Mouse (Mus musculus): ENCODE measurements around the gene Tmem143.
"Not testable (repeated sequence)": the region's sequence is repeated elsewhere in the genome, so short reads cannot be mapped to it uniquely, and the experiment has no call there.

Tmem143 gene

DNA sequence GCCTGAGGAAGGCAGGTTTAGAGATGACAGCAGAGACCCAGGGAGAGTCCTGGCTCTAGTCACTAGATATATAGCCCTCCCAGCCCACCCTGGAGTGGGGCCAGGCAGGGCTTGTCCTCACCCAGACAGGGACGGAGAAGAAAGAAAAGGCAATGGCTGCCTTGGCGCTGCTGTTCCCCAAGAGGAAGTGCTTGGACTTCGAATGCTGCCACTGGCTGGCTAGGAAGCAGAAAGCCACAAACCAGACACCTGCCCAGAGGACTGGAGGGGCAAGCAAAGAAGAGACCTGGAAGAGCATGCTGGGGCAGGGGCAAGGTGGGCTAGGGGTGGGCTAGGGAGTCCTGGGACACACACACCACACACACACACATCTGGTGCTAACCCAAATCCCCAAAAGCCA is 9.5 kb upstream of the Tmem143 start:
- no peak for DNase-seq (ENCODE audit: low spot score in 2 of 2)

DNA sequence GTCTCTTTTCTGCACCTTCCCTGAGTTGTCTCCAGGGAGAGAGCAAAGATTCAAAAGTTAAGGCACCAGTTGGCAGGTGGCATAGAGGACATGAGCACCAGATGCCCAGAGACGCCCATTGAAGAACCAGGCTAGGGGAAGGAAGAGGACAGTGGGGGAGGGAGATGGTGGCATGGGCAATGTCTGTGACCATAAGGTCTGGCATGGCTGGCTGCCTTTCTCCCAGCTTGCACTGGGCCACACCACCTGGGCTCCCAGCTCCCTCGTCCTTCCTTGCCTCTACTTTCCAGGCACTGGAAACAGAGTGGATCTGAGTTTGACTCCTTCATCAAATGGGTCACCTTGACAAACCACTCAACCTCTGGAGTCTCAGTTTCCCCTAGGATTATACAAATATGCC is 4.1 kb upstream of the Tmem143 start:
- no peak for DNase-seq (ENCODE audit: low spot score in 2 of 2)

DNA sequence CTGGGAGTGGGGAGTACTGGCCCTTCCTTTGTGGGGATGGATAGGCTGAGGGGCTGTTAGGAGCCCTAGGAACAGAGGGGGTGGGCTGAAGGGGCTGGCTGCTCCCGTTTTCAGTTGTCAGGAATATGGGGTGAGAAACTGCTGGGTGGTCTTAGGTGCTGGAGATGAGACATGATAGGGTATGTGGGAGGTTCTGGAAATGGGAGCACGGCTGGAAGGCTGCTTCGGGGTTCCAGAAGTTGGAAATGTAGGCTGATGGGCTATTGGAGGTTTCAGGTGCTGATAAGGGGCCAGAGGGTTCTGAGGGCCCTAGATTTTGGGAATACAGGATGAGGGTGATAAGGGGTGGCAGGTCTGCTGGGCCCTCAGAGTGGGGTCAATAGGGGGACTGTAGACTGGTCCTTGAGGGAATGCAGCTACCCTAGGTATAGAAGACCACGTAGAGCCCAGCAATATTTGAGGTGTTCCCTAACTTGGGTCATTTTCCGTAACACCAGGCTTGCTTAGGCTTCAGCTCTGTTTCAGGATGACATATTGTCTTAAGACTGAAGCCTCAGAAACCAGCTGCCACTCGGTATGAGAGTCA is 717 bp upstream of the Tmem143 start:
- no peak for DNase-seq (ENCODE audit: low spot score in 2 of 2)

DNA sequence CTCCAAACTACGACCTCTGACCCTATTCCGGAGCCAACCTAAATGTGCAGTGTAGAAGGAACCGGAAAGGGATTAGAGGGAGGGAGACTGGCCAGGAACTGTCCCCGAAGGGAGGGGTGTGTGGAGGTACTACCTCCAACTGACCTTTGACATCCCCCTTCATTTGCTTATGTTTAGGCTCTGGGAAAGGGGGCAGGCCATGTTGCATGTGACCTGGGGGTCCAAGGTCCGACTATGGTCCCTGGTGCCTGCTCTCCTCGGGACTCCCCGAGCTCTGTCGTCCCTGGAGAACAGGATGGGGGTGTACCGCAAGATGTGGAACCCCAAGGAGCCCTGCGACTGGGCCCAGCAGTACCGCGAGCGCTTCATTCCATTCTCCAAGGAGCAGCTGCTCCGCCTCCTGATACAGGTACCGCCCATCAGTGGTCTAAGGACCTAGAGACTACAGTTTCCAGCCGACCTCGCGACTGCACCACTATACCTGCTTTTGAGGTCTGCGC is 567 bp downstream of the Tmem143 start:
- DNase-seq (ENCODE audit: low spot score in 2 of 2) = no peak

DNA sequence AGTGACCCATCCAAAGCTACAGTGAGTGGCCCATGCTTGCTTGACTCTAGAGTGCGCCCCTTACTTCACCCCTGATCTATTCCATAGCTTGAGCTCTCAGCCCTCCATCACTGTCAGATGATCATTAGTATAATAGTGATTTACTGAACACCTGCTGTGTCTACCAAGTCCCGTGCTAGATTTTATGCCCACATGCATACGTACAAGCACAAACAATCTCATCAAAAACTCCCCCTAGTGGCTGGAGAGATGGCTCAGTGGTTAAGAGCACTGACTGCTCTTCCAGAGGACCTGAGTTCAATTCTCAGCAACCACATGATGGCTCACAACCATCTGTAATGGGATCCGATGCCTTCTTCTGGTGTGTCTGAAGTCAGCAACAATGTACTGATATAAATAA is 1.4 kb downstream of the Tmem143 start:
- DNase-seq (ENCODE audit: low spot score in 2 of 2) = not testable (repeated sequence)

DNA sequence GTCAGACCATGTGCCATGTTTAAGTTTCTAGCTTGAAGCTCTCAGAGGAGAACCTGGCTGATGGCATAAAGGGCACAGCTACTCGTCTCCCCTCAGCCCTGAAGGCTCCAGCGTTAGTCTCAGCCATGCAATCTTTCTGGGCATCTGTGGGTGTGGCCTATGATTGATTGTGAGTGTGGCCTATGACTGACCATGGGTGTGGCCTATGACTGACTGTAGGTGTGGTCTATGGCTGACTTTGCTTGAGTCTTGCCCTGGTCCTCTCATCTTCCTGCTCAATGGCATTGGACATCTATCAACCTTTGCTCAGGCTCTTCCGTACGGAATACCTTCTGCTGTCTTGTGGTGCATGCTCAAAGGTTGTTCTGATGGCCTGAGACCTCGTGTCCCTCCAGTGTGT is 4.8 kb downstream of the Tmem143 start:
- DNase-seq (ENCODE audit: low spot score in 2 of 2) = no peak

DNA sequence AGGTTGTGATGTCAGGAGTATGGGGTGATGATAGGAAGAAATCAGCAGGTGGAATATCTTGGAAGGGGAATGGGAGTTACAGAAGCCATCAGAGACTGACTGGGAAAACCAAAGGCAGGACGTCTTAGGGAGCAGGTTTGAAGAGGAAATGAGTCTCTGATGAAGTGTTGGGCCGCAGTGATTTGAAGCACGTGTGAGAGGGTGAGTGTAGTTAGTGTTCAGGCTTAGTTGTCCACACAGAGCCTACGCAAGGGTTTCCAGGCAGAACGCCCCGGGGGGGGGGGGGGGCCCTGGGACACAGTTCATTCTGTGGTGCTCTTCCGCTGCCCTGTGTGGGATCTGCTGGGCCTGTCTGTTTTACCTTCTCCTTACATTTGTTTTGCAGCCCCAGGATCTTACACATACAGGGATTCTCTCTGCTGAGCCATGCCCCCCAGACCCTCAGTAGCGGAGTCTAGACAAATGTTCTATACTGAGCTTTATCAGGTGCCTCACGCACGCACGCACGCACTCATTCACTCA is 5.8 kb downstream of the Tmem143 start:
- no peak for DNase-seq (ENCODE audit: low spot score in 2 of 2)

DNA sequence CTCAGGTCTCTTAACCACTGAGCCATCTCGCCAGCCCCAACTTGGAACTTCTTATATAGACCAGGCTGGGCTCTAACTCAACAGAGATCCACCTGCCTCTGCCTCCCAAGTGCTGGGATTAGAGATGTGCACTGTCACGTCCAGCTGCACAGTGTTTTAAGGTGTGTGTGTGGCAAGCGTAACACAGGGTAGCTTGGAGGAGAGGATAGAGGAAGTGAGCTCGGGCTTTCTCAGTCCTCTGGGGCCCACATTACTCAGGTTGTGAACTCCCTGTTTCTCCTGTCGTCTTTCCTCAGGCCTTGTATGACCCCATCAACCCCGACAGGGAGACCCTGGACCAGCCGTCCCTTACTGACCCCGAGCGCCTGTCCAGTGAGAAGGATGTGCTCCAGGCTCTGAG is 9.9 kb downstream of the Tmem143 start:
- DNase-seq (ENCODE audit: low spot score in 2 of 2) = no peak

DNA sequence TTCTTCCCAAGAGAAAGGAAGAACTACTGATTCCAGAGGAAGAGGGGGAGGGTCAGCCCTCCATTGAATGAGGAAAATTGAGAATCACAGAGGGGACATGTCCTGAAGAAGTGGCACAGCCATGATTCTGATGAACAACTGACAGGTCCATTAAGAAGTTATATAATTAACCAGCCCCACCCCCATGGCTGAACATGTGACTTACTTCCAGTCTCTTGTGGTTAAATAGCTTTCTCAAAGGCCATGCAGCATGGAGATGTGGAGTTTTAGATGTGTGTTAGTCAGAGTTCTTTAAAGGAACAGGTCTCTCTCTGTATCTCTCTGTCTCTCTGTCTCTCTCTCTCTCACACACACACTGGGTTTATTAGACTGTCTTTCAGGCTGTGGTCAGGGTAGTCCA is 11.6 kb downstream of the Tmem143 start:
- no peak for DNase-seq (ENCODE audit: low spot score in 2 of 2)

DNA sequence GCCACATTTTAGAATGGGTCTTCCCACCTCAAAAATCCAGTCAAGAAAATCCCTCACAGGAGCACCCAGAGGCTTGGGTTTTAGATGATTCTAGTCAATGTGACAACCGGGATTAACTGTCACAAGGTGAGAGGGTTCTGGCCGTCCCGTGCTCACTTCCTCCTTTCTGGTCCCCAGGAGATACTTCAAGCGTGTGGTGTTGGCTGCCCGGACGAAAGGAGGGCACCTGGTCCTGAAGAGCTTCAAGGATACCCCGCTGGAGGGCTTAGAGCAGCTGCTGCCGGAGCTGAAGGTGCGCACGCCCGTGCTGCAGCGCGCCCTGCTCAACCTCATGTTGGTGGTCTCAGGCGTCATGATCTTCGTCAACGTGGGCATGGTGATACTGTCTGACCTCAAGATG is 12.4 kb downstream of the Tmem143 start:
- DNase-seq (ENCODE audit: low spot score in 2 of 2) = no peak

DNA sequence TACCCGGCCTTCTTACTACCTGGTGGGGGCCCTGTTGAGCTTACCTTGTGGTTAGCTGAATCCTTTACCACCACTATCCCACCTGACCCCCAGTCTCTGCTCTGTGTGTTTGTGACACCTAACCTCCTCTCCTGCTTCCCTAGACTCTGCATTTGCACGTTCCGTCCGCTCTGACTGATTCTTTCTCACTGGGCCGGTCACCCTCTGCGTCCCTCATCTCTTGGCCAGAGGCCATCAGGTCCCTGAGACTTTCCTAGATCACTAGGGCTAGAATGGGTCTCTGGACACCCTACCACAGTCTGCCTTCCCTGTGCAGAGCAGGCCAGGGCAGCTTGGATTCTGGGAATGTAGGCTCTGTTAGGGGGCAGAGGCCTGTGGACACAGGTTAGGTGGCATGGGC is 17.3 kb downstream of the Tmem143 start:
- DNase-seq (ENCODE audit: low spot score in 2 of 2) = no peak

DNA sequence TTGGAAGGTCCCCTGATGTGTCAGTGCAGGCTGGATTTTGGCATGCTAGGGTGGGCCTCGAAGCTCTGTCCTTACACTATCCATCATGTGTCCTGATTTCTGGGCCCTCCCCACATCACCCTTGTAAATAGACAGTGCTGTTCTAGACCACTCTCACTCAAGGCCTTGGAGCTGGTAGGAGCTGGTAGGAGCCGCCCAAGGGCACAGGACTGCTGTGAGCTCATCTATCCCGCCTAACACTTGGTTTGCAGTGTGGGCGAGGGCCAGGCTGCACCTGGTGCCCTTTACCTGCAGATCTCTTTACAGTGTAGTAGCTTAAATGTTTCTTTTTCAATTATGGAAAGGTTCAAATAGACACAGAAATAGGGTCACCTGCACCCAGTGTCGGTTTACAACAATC is 18.3 kb downstream of the Tmem143 start:
- DNase-seq (ENCODE audit: low spot score in 2 of 2) = no peak

DNA sequence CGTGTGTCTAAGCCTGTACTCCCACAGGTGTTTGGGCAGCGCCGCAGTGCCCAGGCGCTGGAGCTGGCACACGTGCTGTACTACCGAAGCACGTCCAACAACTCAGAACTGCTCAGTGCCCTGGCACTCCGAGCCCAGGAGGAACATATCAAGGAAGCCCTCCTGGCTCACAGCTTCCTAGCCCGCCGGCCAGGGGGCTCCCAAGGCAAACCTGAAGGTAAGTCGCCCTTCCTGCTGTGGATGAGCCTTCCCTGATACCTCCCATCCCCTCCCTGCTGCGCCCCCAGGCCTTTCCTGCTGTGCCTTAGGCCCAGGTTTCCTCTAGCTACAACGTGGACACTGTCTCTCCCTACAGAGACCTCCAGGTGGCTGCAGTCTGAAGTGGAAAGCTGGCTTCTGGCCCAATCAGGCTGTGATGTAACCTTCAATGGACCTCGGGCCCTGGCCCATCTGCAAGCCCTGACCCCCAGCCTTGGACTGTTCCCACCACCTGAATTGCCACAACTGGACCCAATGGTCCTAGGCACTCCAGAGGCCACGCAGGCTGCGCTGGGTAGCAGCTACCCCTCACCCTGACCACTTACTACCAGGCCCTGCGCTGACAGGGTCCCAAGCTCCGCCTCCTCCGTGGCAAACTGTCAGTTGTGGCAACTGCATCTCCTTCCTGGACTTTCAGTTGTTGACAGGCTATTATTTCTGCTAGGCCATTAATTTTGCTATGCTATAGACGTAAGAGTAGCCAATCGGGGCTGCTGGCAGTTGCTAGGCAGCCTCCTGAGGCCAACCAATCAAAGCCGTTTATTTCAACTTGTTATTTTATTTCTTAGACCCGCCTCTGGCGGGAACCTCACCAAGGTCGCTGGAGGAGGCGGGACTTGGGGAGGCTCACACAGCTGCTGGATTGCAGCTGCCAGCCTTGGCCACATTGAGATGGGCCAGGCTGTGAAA is 19.6 kb downstream of the Tmem143 start:
- peak in 1 of 2 experiments; percentile 54 for DNase-seq (ENCODE audit: low spot score in 2 of 2)

DNA sequence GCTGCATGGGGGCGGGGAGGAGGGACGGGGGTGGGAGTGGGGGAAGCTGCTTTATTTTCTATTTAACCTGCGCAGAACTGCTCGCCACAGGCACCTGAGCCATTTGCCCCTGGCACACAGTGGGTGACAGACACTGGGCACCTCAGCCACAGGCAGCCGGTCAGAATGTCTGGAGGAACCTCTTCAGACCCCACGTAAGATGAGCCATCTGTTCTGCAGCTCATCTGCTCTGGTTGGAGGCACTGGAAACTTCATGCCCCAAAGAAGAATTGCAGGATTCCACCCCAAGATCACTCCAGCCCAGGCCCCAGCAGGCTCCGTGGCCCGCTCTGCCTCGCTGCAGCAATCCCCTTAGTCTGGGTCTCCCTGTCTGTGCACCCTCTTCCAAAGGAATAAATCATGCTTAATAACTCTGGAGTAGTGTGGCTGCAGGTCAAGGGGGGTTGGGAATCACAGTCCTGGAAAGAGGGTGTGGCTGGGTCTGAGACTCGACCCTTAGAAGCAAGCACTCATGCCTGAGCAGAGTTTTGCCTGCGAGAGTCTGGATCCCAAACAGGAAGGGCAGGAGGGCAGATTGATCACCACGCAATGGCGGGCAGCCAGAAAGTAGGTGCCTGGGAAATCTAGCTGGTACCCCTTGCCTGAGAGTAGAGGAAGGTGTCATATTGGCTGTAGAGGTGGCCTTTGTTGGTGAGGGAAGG is 20.4 kb downstream of the Tmem143 start:
- no peak for DNase-seq (ENCODE audit: low spot score in 2 of 2)

DNA sequence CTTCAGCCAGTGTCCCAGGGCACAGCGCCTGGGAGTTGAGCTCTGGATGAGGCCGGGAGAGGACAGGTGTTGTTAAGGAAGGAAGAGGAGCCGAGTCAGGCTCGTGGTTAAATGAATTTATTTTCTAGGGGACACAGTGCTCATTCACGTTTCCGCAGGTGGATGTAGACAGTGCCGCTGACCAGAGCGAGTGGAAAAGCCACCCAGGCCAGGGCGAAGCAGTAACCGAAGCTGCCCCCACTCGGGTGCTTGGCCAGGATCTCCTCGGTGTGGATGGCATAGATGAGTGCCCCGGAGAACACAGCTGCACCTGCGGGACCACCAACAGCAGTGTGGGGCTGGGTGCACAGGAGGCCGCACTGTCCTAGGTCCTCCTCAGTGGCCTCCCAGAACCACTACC is 21.2 kb downstream of the Tmem143 start:
- no peak for DNase-seq (ENCODE audit: low spot score in 2 of 2)

DNA sequence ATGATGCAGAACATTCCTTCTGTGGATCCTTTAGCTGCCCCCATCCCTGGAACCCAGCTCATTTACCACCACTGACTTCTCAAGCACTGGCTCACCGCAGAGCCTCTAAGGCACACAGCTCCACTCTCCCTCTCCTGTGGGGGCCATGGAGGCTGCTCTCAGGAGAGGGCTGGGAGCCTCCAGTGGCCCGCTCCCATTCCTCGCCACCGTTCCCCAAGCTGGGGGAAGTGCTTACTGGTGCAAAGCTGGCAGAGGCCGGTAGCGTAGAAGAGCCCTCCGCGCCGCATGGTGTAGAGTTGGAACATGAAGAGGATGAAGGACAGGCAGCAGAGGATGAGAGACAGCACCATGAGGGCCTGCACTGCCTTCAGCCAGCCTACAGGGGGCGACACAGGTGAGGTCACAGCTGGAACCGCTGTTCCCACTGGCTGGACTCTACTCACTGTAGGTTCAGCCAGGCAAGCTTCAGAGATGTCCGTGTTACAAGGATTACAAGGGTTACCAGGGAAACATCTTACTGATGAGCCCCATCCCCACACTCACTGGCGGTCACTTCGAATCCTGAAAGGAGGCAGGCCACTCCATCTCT is 22.4 kb downstream of the Tmem143 start:
- no peak for DNase-seq (ENCODE audit: low spot score in 2 of 2)

DNA sequence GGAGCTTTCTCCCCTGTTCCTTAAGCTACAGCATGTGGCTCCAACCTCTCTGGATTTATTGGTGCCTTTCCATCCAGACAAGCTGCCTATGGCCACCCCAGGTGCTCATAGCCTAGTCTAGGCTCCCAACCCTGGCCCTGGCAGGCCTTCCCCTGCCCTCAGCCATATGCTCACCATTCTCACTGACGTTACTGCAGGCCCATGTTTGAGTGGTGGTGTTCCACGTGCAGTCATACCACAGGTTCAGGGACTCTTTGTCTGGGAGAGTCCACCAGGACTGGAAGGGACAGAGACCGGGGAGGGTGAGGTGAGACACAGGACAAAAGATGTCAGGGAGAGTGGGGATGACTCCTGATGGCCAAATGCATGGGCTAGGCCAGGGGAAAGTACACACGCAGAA is 23.0 kb downstream of the Tmem143 start:
- no peak for DNase-seq (ENCODE audit: low spot score in 2 of 2)

DNA sequence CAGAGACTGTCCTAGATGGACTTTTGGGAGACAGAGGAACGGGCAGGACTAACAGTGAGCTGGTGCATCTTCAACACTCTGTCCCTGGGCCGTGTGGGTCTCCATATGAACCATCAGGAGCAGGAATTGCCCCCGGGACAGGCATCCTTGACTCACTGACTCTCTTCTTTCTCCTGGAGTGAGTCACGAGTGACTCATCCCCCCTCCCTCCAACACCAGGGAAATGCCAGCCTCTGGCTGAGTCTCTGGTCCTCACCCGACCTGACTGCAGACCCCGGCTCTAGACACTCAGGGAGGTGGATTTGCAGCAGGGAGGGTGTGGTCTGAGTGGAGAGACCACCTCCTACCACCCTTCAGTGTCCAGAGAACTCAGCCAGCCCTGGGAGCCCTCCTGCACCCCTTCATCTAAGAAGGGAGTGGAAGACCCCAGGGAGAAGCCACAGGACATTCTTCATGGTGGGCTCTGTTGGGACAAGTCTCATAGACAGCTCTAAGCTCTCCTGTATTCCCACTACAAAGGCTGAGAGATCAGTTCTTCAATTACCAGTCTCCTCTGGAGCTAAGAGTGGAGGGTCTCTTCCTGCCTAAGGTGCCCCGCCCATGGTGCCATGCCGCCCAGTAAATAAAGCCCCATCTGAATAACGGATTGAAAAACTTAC is 24.0 kb downstream of the Tmem143 start:
- DNase-seq (ENCODE audit: low spot score in 2 of 2) = no peak

DNA sequence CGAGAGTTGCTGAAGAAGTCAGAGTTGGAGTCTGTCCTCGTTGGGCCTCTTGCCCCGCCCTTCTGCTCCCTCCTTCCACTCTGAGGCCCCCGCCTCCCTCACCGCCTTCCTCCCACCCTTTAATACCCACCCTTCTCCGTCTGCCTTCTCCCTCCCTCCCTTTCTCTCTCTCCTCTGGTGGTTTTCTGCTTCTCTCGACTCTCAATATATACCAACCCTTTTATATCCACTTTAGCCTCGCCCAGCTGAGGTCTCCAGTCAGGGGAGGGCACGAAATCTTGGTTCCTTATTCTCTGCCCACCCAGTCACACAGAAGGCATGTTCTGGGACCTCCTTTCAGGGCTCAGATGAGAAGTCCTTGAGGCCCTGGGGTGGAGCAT is 24.5 kb downstream of the Tmem143 start, which contains the start of gene Emp3:
Gene Emp3 (minus strand): TSS at position 163 of the 380 bp plus-strand sequence.
- DNase-seq (ENCODE audit: low spot score in 2 of 2) = no peak

DNA sequence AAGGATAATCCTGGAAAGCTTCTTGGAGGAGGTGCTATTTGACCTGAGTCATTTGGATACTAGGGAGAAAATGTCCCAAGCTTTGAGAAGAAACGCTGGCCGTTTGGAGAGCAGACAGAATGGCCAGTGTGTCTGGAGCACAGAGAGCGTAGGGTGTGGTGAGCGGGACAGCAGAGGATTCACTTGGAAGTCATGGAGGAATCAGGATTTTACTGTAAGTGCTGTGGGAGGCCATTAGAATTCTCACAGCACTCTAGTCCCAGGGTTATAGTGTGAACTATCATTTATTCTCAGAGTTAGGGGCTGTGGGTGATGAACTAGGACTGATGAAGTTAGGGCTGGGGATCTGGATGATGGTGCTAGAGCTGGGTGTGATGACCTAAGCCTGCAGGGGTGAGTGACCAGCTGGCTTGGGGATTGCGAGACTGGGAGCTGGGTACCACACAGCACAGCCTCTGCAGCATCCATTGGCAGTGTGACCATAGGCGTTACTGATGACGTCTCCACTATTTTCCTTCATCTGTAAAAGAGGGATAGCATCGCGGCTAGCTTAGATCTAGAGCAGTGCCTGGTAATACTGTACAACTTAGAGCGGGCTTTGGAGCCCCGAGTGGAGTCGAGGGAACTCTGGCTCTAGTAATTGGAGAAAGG is 25.3 kb downstream of the Tmem143 start:
- no peak for DNase-seq (ENCODE audit: low spot score in 2 of 2)
